Mouse (Mus musculus): ENCODE data around the gene Amhr2. TPM values are rescaled to one million over a fixed set of nuclear protein-coding genes. Genes with fewer than 3 reads are reported as not detected.

Gene Amhr2
- polyA plus RNA-seq, 1 experiment from 2014 or later, result 0.52 TPM

DNA sequence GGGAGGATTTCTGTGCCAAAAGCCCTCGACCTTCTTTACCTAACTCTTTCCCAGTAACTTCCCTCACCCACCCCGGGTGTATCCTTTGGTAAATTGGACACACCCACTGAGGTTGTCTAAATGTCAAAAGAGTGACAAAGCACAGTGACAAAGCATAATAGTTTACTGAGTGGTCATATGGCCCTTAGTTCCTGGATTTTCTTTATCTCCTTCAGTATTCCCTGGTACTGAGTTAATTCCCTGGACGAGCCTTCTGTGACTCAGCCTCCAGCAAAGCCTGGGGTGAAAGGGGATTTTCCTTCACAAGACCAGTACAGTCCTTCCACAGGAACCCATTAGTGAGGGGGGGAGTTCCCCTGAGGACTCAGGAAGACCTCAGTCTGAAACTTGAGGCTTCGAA lies 15.8 kb downstream of the Amhr2 start:
- WGBS, result 68% methylated on average over 4 of the region's 4 CpGs
- Histone ChIP-seq H3K9ac (no peak overlapping the region), H3K9me3 (no peaks in the 10 kb centered on the region), H3K27me3 (no peaks in the 10 kb centered on the region), H3K36me3 (peaks cover 3% of the 10 kb centered on the region; the same call in 1 of the 2 replicates), H3K27ac (replicated peaks) (no peak overlapping the region), H3K4me2 (no peak overlapping the region), H3K4me1 (replicated peaks) (peaks cover 27% of the 10 kb centered on the region), H3K4me3 (no peak overlapping the region)
- no peak for ATAC-seq (ENCODE audit: low FRiP score, low read depth)

DNA sequence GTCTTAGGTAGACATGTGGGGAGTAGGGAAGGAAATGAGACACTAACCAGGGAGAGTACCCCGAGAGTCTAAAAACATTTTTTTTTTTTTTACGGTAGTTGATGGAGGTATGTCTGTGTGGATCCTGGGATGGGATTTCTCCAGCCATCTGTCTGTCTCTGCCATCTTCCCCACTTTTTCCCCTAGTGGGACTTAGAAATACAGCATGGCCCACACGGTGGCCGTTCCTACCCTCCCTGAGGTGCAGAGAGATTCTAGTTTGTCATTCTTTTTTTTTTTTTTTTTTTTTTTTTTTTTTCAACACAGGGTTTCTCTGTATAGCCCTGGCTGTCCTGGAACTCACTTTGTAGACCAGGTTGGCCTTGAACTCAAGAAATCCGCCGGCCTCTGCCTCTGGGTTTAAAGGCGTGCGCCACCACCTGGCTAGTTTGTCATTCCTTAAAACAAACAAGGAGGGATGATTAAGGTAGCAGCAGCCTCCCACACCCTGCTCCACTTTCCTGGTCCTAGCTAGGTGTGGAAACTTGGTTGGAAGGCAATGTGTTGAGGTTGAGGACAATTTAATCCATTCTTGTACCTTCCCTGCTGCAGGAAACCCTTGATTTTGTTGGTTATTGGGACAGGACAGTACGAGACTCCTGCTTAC lies 16.4 kb downstream of the Amhr2 start:
- H3K9ac ChIP-seq, result no peak overlapping the region
- H3K4me3 ChIP-seq, result no peak overlapping the region
- H3K4me2 ChIP-seq, result no peak overlapping the region
- ATAC-seq (ENCODE audit: low FRiP score, low read depth), result no peak
- 86% methylated on average over 9 of the region's 9 CpGs for WGBS
- no peak overlapping the region for H3K27ac ChIP-seq (replicated peaks)
- peaks cover 3% of the 10 kb centered on the region; the same call in 1 of the 2 replicates for H3K36me3 ChIP-seq
- peaks cover 27% of the 10 kb centered on the region for H3K4me1 ChIP-seq (replicated peaks)
- no peaks in the 10 kb centered on the region for H3K9me3 ChIP-seq
- no peaks in the 10 kb centered on the region for H3K27me3 ChIP-seq

DNA sequence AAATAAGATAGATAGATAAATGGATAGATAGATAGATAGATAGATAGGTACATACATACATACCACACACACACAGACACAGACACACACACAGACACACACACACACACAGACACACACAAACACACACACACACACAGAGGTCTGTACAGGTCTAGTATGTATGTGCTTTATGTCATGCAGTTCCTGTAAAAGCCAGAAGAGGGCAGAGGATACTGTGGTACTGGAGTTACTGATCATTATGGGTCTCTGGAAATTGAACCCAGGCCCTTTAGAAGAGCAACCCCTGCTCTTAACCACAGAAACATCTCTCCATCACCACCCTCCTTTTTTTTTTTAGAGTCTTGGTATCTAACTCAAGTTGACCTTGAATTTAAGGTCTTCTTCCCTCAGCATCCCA lies 18.5 kb downstream of the Amhr2 start:
- Histone ChIP-seq H3K4me1 (replicated peaks) (peaks cover 22% of the 10 kb centered on the region), H3K9me3 (no peaks in the 10 kb centered on the region), H3K36me3 (peaks cover 3% of the 10 kb centered on the region; the same call in 1 of the 2 replicates), H3K9ac (no peak overlapping the region), H3K27me3 (no peaks in the 10 kb centered on the region), H3K27ac (replicated peaks) (no peak overlapping the region), H3K4me3 (no peak overlapping the region), H3K4me2 (no peak overlapping the region)
- ATAC-seq (ENCODE audit: low FRiP score, low read depth), result no peak

GRCm38 (mm10) chr15:102468675-102469370 lies 23.7 kb downstream of the Amhr2 start:
- whole genome bisulfite sequencing, result 98% methylated on average over 9 of the region's 9 CpGs
- no peaks in the 10 kb centered on the region for H3K27me3 ChIP-seq
- no peak overlapping the region for H3K9ac ChIP-seq
- no peaks in the 10 kb centered on the region for H3K36me3 ChIP-seq
- H3K27ac ChIP-seq (replicated peaks), result no peak overlapping the region
- ATAC-seq (ENCODE audit: low FRiP score, low read depth), result no peak
- no peak overlapping the region for H3K4me2 ChIP-seq
- no peaks in the 10 kb centered on the region for H3K9me3 ChIP-seq
- no peak overlapping the region for H3K4me3 ChIP-seq
- peaks cover 23% of the 10 kb centered on the region for H3K4me1 ChIP-seq (replicated peaks)

- H3K9ac ChIP-seq, result peak within 1 kb of the TSS; percentile 93
- H3K4me3 ChIP-seq, result peak within 1 kb of the TSS; percentile 93
- H3K27ac ChIP-seq (replicated peaks), result peak within 1 kb of the TSS; percentile 97
- H3K9me3 ChIP-seq, result no peaks in the 10 kb centered on the region
- under 1% methylated on average over 30 of the region's 40 CpGs for WGBS
- H3K27me3 ChIP-seq, result no peaks in the 10 kb centered on the region
- peaks cover 23% of the 10 kb centered on the region for H3K4me1 ChIP-seq (replicated peaks)
- peaks cover 13% of the 10 kb centered on the region for H3K36me3 ChIP-seq
- peak within 1 kb of the TSS; percentile 70 for H3K4me2 ChIP-seq
- peak; percentile 99 for ATAC-seq (ENCODE audit: low FRiP score, low read depth)
Measured at GRCm38 (mm10) chr15:102470183-102470604, 25.0 kb downstream of the Amhr2 start, which contains the start of gene Pcbp2. Gene Pcbp2 (plus strand): TSS chr15:102470539.

DNA sequence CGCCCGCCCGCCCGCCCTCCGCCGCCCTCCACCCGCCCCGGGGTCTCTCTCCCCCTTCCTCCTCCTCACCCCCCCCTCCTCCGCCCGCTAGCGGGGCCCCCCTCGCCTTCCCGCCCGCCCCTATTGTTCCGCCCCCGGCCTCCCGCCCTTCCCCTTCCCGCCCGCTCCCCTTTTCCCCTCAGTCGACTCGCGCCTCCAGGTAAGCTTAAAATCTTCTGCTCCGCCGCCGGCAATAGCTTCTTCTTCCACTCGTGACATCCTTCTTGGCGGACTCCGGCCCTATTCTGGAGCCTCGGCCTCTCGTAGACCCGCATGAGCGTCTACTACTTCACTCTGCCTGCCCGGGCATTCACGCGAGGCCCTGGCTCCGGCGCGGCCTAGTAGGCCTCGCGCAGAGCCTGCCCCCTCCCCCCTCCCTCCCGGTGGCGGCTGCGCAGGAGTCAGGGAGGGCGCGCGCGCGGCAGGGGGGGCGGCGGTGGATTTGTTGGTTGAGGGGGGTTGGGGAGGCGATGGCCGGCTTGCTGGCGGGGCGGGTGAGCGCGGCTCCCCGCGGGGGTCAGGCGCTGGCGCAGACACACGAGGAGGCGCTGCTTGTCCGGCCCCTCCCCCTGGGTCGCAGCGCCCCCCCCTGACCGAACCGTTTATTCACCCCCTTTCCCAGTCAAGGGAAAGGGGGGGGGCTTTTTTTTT lies 25.6 kb downstream of the Amhr2 start:
- H3K9me3 ChIP-seq, result no peaks in the 10 kb centered on the region
- peak overlapping the region; percentile 70 for H3K4me2 ChIP-seq
- ATAC-seq (ENCODE audit: low FRiP score, low read depth), result peak; percentile 68
- H3K27ac ChIP-seq (replicated peaks), result peak overlapping the region; percentile 97
- H3K36me3 ChIP-seq, result peaks cover 19% of the 10 kb centered on the region
- WGBS, result under 1% methylated on average over 45 of the region's 67 CpGs
- H3K4me1 ChIP-seq (replicated peaks), result peaks cover 23% of the 10 kb centered on the region
- no peaks in the 10 kb centered on the region for H3K27me3 ChIP-seq
- H3K9ac ChIP-seq, result peak overlapping the region; percentile 93
- peak overlapping the region; percentile 93 for H3K4me3 ChIP-seq

GRCm38 (mm10) chr15:102471295-102471645 lies 26.1 kb downstream of the Amhr2 start:
- Histone ChIP-seq H3K27ac (replicated peaks) (peak overlapping the region; percentile 97), H3K4me3 (peak overlapping the region; percentile 93), H3K9me3 (no peaks in the 10 kb centered on the region), H3K27me3 (no peaks in the 10 kb centered on the region), H3K36me3 (peaks cover 24% of the 10 kb centered on the region), H3K9ac (peak overlapping the region; percentile 93), H3K4me1 (replicated peaks) (peaks cover 23% of the 10 kb centered on the region), H3K4me2 (peak overlapping the region; percentile 70)
- WGBS, result under 1% methylated on average over 10 of the region's 10 CpGs
- ATAC-seq (ENCODE audit: low FRiP score, low read depth), result no peak

GRCm38 (mm10) chr15:102471727-102472126 lies 26.6 kb downstream of the Amhr2 start:
- no peaks in the 10 kb centered on the region for H3K9me3 ChIP-seq
- peaks cover 29% of the 10 kb centered on the region for H3K36me3 ChIP-seq
- peak overlapping the region; percentile 93 for H3K9ac ChIP-seq
- H3K27ac ChIP-seq (replicated peaks), result no peak overlapping the region
- no peak for ATAC-seq (ENCODE audit: low FRiP score, low read depth)
- no peaks in the 10 kb centered on the region for H3K27me3 ChIP-seq
- H3K4me3 ChIP-seq, result peak overlapping the region; percentile 93
- peaks cover 23% of the 10 kb centered on the region for H3K4me1 ChIP-seq (replicated peaks)
- peak overlapping the region; percentile 70 for H3K4me2 ChIP-seq

DNA sequence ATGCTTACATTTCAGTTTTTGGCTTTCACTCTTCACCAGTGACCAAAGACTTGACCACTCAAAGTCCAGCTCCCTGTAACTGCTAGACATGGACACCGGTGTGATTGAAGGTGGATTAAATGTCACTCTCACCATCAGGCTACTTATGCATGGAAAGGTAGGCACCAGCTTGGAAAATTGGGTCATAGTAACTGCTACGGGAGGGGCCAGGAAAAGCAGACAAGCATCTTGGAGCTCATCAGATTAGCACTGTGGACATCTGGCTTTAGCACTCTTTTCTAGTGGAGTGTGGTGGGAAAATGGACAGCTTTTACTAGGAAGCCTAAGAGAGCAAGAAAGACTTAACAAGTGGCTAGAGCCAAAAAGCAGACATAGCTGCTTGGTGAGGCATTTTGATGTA lies 28.1 kb downstream of the Amhr2 start:
- no peak for ATAC-seq (ENCODE audit: low FRiP score, low read depth)

DNA sequence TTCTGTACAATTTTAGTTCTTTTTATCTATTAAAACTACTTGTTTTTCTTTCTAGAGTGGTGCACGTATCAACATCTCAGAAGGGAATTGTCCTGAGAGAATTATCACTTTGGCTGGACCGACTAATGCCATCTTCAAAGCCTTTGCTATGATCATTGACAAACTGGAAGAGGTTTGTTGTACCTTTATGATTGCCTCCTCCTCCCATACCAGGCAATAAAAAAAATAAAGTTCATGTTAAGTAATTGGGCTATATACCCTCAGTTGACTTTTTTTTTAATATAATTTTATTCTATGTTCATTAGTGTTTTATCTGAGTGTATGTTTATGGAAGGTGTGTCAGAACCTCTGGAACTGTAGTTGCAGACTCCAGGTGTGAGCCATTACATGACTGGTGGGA lies 29.4 kb downstream of the Amhr2 start:
- Histone ChIP-seq H3K4me2 (no peak overlapping the region), H3K4me3 (no peak overlapping the region), H3K36me3 (peaks cover 52% of the 10 kb centered on the region), H3K9ac (no peak overlapping the region), H3K9me3 (no peaks in the 10 kb centered on the region), H3K27ac (replicated peaks) (no peak overlapping the region), H3K27me3 (no peaks in the 10 kb centered on the region), H3K4me1 (replicated peaks) (peaks cover 23% of the 10 kb centered on the region)
- ATAC-seq (ENCODE audit: low FRiP score, low read depth), result no peak
- WGBS, result 89% methylated on average over 2 of the region's 2 CpGs

More for the DNA sequence above, 28.1 kb downstream of the Amhr2 start:
- H3K9ac ChIP-seq, result no peak overlapping the region
- peaks cover 41% of the 10 kb centered on the region for H3K36me3 ChIP-seq
- no peak overlapping the region for H3K27ac ChIP-seq (replicated peaks)
- peaks cover 23% of the 10 kb centered on the region for H3K4me1 ChIP-seq (replicated peaks)
- H3K9me3 ChIP-seq, result no peaks in the 10 kb centered on the region
- no peak overlapping the region for H3K4me3 ChIP-seq
- H3K27me3 ChIP-seq, result no peaks in the 10 kb centered on the region
- 82% methylated on average over 2 of the region's 2 CpGs for WGBS
- peak overlapping the region; percentile 7; the same call in 1 of the 2 replicates for H3K4me2 ChIP-seq

DNA sequence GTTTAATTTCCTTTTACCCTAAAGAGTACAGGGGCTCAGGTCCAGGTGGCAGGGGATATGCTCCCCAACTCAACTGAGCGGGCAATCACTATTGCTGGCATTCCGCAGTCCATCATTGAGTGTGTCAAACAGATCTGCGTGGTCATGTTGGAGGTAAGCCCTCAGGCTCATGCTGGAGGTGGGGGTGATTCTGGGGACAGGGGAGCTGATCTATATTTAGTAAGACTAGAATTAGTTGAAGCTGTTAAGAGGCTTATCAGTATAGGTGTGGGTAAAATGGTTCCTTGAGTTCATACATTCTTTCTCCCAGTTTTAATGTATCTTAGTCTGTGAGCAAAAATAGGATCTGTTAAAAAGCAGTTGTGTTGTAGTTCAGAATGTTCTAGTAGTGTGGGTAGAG lies 38.0 kb downstream of the Amhr2 start:
- ATAC-seq (ENCODE audit: low FRiP score, low read depth), result no peak
- Histone ChIP-seq H3K4me2 (no peak overlapping the region), H3K27me3 (no peaks in the 10 kb centered on the region), H3K4me1 (replicated peaks) (no peaks in the 10 kb centered on the region), H3K27ac (replicated peaks) (no peak overlapping the region), H3K9me3 (no peaks in the 10 kb centered on the region), H3K36me3 (peaks cover 82% of the 10 kb centered on the region), H3K4me3 (no peak overlapping the region), H3K9ac (no peak overlapping the region)
- 91% methylated on average over 3 of the region's 3 CpGs for WGBS

GRCm38 (mm10) chr15:102485853-102486252 lies 40.7 kb downstream of the Amhr2 start:
- no peaks in the 10 kb centered on the region for H3K4me1 ChIP-seq (replicated peaks)
- WGBS, result 91% methylated on average over 12 of the region's 12 CpGs
- no peaks in the 10 kb centered on the region for H3K27me3 ChIP-seq
- no peak overlapping the region for H3K4me2 ChIP-seq
- ATAC-seq (ENCODE audit: low FRiP score, low read depth), result no peak
- H3K36me3 ChIP-seq, result peaks cover 86% of the 10 kb centered on the region
- no peak overlapping the region for H3K4me3 ChIP-seq
- H3K9ac ChIP-seq, result no peak overlapping the region
- H3K27ac ChIP-seq (replicated peaks), result no peak overlapping the region
- no peaks in the 10 kb centered on the region for H3K9me3 ChIP-seq
